Mouse (Mus musculus) small intestine, adult 2 months (tissue): ENCODE measurements around the gene Fyn.

Source experiments
- CTCF ChIP-seq: fragments of 200-500 bp; IDR thresholded peaks from 2 replicates; pipeline ENCODE4 v1.5.1; 2012; ENCODE audit warnings: low read depth, mild to moderate bottlenecking, control low read depth, inconsistent platforms, low read length, moderate library complexity, mixed read lengths; ENCODE audit not compliant: insufficient replicate concordance, insufficient read length; ENCODE audit errors: extremely low read depth
- POLR2A ChIP-seq: fragments of 200-500 bp; IDR thresholded peaks from 2 replicates; pipeline ENCODE4 v1.6.1; 2012; ENCODE audit warnings: low read depth, mild to moderate bottlenecking, control low read depth, inconsistent platforms, low read length, moderate library complexity

DNA sequence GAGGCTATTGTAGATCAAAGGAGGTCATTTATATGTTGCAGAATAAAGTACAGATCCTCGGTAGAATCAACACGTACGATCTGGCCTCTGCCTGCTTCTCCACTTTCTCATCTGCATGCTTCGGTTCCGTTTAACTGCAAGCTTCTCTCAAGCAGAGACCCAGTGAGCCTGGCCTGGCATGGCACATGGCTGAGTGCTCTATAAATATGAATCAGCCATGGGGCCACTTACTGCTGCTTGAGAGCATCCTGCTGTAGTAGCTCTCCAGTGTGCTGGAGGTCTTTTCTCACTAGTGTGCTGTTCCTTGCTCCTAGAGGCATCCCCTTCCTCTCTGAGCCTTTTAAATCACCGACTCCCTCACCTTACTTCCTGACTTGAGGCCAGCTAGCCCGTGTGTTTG lies 130.0 kb downstream of the Fyn start:
- TF ChIP-seq CTCF (no peak), POLR2A (no peak)
